Mouse (Mus musculus) B cell, adult 62 days (primary cell): Measurements from ENCODE around the gene Kdm1a. TPM values are rescaled to one million over a fixed set of nuclear protein-coding genes. Genes with fewer than 3 reads are reported as not detected.

Experiments used
- total RNA-seq: library from RNA; stranded (reverse); gene quantifications from 4 replicates; pipeline ENCODE4 v1.2.4, GENCODE M21; 2023

The Kdm1a gene
- 57.5 to 62.8 TPM (median 58.3 TPM) in 4 replicates for total RNA-seq

DNA sequence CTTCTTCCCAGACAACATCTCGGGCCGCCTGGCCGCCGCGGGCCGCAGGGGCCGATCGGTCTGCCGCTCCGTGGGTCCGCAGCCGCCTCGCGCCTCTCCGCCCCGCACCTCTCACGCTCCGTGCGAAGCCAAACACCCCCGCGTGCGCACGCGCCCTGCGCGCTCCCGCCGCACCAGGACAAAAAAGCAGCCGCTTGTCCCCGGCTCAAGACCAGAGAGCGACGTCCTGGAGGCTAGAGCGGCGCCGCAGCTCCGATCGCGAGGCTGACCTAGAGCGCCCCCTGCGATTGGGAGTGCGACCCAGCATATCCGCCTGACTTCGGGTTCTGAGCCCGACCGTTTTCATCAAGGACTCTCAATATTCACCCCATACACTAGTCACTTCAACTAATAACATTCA, at the start of gene Kdm1a:
Gene Kdm1a (minus strand): TSS at position 156 of the 400 bp plus-strand sequence.

DNA sequence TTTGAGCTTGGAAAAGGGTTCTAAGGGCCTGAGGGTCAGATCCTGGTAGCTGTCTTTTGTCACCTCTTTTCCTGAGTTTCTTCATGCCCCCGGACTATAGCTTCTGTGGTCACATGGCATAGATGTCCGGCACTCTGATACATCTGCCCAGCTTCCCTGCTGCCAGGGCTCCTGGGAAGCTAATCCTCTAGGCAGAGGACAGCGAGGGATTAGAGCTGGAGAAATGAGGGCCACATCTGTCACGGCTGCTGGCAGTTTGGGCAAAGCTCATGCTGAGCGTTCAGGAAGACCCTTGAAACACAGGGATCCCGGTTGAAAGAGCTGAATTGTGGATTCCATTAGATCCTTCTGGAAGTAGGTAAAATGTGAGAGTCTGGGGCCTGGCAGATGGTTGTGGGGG, 19.9 kb upstream of the Kdm1a start, which contains the start of gene Lactbl1:
Gene Lactbl1 (plus strand): TSS at position 234 of the 400 bp plus-strand sequence.

DNA sequence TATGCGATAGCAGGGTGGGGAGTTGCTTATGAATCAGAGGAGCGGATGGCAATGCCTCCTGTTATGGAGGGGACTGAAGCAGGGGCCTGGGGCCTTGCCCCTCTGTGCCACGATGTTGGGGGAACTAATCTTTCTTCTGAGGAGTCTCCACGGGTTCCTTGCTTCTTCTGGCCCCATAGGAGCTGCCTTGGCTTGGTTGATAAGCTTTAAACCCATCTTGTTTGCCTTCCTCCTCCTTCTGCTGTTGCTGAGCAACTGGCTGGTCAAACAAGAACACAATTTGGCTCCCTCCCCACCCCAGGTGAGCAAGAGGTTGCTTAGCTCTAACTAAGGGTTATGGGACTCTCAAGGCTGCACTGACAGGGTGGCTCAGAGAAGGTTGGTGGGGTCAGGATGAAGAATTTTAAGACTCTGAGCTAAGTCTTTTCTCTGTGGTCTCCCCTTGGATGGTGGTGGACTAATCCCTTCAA, 7.9 kb upstream of the Kdm1a start, which contains the start of gene Tex46:
Gene Tex46 (plus strand): TSS at position 51 of the 470 bp plus-strand sequence.

Other genes with a start within 250 kb of the Kdm1a start
- gene Htr1d, start 179.2 kb downstream of the Kdm1a start, total RNA-seq: not detected in 4 replicates
- gene 6030445D17Rik, start 140.5 kb downstream of the Kdm1a start, total RNA-seq: not detected in 4 replicates
- 1.7 to 2.9 TPM (median 2.1 TPM) in 4 replicates for gene Luzp1, start 133.0 kb downstream of the Kdm1a start, total RNA-seq
- not detected in 4 replicates for gene Tex46, start 7.7 kb upstream of the Kdm1a start, total RNA-seq
- gene Lactbl1, start 19.9 kb upstream of the Kdm1a start, total RNA-seq: 0.24 to 0.58 TPM in 2 of 4 replicates, not detected in the others
- not detected in 4 replicates for gene Ephb2, start 233.3 kb upstream of the Kdm1a start, total RNA-seq